Mouse (Mus musculus): ENCODE measurements around the gene Cfap100.

The Cfap100 gene

DNA sequence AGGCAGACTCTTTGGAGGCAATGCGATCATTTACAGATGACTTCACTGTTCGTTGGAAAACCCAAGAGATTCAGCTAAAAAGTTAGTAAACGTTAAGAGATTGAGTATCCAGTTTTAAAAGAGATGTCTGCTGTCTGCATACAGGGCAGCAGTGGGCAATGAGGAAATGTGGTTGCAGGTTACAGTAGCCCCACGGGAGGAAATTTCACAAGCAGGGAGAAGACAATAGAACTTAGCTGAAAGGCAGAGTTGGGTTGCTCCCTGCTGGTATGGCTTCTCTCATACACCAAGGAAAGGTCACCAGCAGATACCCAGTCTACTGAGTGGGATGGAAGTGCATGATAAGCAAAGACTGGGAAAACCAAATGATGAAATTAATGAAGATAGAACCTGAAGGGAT lies 38.0 kb downstream of the Cfap100 start:
- DNase-seq (ENCODE audit: extremely low spot score, low spot score): no peak

DNA sequence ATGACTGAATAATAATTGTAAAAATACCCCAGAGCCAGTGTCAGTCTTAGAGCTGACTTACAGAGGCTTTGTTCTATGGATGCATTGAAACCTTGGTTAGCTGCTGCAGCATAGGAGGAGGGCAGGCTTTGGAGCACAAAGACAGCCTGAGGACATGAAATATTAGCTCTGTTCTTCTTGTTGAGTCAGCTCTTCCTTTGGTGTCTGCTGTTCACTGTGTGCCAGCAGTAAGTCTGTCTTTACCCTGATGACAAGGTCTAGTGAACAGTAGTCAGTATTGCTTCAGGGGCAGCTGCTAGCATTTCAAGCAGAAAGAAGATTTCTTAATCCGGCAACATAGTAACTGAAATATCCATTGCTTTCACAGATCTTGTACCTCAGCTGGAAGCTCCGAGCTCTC lies 47.1 kb downstream of the Cfap100 start:
- no peak for DNase-seq (ENCODE audit: extremely low spot score, low spot score)

DNA sequence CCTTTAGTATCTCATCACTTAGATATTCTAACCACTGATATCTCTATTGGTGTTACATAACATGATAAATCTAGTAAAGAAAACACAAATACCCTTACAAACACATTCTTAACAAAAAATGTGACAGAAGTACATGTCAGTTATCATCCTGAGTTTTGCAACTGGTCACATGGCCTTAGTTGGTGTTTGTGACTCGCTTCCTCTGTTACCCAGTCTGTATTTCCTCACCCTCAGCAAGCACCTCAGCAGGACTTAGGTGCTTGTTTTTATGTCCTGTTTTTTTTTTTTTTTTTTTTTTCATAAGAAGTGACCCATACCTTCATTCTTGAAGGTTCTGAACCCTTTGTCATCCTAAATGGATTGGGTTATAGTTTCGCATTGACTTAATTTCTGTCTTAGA lies 50.9 kb downstream of the Cfap100 start:
- DNase-seq (ENCODE audit: extremely low spot score, low spot score): no peak

DNA sequence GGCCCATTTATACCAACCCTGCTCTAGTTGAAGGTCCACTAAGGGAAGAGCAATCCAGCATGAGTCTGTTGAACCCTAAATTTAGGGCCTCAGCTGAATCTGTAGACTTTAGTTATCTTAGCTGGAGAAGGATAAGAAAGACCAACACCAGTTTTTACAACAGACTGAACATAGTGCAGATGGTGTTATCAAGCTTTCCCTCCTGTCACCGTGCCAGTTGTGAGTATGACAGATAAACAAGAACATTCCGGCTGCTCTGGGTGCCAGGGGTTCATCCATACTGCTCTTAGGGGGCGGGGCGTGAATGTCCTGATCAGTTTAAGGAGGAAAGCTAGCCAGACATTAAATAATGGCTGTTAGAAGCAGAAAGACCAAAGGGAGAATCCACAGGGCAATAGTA lies 54.0 kb downstream of the Cfap100 start:
- DNase-seq (ENCODE audit: extremely low spot score, low spot score): no peak

DNA sequence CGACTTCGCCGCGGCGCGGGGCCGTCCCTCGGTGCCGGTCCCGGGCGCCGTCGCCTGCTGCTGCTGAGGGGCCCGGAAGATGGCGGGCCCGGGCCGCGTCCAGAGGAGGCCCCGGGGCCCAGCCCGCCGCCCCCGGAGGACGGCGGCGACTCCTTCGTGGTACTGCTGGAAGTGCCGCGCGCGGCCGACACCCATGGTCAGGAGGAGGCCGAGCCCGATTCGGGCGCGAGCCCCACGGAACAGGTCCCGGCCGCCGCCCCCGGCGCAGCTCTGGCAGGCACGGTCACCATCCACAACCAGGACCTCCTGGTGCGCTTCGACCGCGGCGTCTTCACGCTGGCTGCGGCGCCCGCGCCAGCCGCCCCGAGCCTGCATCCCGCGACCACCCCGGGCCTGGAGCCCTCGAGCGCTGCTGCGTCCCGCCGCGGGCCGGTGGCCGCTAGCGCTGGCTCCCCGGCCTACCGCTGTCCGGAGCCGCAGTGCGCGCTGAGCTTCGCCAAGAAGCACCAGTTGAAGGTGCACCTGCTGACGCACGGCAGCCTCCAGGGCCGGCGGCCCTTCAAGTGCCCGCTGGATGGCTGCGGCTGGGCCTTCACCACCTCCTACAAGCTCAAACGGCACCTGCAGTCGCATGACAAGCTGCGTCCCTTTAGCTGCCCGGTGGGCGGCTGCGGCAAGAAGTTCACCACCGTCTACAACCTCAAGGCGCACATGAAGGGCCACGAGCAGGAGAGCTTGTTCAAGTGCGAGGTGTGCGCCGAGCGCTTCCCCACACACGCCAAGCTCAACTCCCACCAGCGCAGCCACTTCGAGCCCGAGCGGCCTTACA lies 58.7 kb downstream of the Cfap100 start:
- DNase-seq (ENCODE audit: extremely low spot score, low spot score): no peak

DNA sequence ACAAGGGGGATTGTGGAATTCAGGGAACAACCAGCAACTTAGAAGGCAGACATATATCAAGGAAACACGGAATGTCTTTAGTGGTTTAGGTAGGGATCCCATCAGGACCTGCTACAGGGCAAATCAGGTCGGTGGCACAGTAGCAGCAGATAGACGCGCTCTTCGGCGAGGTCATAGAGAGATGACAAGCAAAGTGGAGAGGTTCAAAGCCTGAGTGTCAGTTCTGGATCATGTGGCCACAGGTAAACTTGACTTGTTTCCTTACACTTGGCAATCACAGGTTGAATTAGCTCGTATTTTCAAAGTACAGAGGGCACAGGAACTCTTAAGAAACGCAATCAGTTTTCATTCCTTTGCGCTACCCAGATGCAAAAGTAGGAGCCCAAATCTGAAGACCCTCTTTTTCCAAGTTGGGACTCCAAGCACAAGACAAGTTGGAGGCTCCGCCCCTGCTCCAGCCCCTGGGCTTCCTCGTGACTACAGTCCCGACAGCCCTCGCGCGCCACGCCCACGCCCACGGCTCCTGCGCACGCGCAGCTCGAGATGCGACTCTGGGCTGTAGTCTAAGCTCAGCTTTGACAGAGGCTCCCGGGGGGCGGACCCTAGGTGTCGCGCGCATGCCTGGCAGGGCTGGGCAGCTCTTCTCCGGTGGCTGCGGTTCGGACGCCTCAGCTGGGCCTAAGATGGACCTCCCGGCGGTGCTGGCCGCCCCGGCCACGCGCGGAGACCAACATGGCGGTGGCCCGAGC lies 59.4 kb downstream of the Cfap100 start, which contains the start of gene Zxdc:
Gene Zxdc (plus strand): TSS at position 517 of the 749 bp plus-strand sequence.
- DNase-seq (ENCODE audit: extremely low spot score, low spot score): peak; percentile 98

DNA sequence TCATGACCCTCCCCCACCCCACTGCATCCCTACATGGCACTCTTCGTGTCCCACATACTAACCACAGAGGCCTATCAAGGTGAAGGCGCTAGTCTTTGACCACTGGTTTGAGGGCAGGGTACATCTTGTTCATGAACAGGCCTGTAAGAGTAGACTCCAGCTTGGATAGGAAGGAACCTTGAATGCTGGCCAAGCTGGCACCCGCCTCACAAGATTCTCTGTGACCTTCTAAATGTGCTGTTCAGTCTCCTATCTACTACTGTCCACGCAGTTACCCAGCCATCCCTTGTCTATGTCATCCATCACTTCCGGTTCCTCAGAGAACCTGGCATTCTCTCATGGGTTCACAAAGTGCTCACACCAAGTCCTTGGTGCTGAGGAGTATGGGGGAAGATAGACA lies 65.3 kb downstream of the Cfap100 start:
- DNase-seq (ENCODE audit: extremely low spot score, low spot score): no peak

DNA sequence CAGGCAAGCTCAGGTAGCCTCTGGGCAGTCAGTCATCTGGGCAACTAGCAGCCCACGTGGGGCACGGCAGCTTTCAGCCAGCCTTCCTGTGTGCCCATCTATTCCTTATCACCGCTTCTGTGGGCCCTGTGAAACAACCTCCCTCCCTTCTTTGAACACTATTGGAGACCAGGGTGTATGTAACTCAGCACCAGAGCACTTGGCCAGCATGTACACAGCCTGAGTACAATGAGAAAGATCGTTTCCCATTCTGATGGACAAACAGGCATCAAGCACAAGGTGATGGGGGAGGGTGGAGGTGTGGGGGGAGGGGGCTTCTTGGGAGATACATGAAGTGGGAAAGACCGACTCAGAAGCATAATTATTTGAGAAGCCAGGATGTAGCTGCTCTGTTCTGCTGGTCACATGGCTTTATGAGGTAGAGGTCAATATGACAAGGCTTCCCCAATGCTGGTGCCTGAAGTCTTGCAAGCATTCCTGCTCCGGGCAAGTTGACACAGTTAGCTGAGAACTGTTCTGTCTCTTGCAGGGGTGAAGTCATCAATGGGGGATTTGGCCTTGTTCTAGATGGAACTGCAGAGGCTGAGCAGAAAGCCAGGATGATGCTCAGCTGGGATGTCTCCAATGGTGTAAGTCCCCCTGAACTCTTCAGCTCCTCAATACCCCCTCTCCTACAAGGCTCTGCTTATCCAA lies 67.5 kb downstream of the Cfap100 start:
- no peak for DNase-seq (ENCODE audit: extremely low spot score, low spot score)

DNA sequence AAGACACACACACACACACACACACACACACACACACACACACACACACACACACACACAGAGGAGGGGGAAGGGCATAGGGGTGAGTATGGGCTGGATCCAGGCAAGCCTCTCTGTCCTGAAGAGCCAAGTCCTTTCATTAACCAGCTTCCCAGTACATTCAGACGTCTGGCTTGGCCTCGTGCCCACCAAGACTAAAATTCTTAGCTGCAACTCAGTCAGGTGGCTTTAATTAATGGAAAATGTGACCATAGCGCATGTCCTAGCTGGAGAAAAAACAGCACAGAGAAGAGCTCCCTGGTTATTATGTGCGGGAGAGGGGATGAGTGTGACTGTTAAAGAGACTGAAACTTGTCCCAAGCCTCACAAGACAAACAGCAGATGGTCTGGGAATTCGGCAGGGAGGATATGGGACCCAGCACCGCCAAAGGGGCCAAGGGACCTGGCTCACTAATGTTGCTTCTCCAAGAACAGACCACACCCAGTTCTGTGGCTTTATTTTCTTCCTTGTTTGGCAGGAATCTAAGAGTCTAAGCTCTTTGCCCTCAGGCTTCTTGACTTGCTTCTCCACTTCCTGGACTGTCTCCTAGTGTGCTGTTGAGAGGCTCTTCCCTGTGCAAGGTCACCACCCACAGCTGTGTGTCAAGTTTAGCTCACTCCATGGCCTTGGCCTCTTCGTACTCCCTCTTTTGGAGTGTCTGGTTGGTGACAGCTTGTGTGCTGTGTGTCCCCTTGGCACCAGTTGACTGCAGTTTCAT lies 68.4 kb downstream of the Cfap100 start:
- no peak for DNase-seq (ENCODE audit: extremely low spot score, low spot score)

DNA sequence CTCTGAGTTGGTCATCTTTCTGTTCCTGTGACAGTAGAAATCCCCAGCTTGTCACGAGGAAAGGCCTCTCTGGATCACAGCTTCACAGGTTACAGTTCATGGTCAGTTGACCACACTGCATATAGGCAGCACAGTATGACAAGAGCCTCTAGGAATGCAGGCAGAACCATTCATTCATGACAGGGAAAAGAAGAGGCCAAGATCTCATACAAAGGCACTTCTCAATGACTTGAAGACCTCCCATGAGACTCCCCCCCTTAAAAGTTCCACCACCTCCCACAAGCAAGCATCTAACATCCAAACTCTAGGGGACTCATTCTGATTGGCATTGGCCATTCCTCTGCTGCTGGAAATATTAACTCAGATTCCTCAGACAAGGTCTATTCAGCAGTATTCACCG lies 69.2 kb downstream of the Cfap100 start:
- no peak for DNase-seq (ENCODE audit: extremely low spot score, low spot score)

DNA sequence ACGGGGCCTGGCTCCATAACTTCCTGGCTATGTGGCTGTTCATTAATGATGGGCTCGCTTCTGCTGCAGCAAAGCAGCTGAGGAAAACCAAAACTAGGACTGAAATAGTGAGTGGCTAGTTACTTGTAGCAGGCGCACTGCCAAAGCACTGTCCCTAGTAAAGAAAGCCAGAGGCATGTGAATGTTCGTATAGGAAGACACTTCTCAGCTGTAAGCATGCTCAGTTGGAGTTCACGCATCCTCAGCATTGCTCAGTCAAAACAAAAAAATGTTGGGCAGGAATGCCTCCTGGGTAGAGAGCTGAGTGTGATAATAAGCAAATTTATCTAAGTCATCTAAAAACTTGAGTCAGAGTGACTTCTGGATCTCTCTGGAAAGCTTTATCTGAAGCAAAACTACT lies 70.5 kb downstream of the Cfap100 start:
- DNase-seq (ENCODE audit: extremely low spot score, low spot score): no peak
